Mouse (Mus musculus) MEL (cell line): ENCODE measurements around the gene Enox1.

ENCODE experiments used
- CTCF ChIP-seq, 3 experiments: IDR thresholded peaks in 2 of 3; conservative IDR thresholded peaks in 1 of 3; 2 replicates each; pipeline ENCODE4 v1.5.1; 2011 to 2012; ENCODE audit warnings: low read length in 3 of 3, low read depth in 2 of 3, mild to moderate bottlenecking in 2 of 3, improper control_type of control experiment in 1 of 3, inconsistent platforms in 1 of 3, mixed read lengths in 1 of 3, moderate library complexity in 1 of 3; ENCODE audit not compliant: control insufficient read depth in 1 of 3, insufficient read depth in 1 of 3, poor library complexity in 1 of 3, severe bottlenecking in 1 of 3
- POLR2A ChIP-seq, 2 experiments: IDR thresholded peaks; 2 replicates each; pipeline ENCODE4 v1.6.1; 2011 to 2012; ENCODE audit warnings: low read length in 2 of 2, mild to moderate bottlenecking in 2 of 2, control low read depth in 1 of 2, improper control_type of control experiment in 1 of 2, low read depth in 1 of 2, moderate library complexity in 1 of 2; ENCODE audit not compliant: control insufficient read depth in 1 of 2, insufficient read depth in 1 of 2, poor library complexity in 1 of 2

DNA sequence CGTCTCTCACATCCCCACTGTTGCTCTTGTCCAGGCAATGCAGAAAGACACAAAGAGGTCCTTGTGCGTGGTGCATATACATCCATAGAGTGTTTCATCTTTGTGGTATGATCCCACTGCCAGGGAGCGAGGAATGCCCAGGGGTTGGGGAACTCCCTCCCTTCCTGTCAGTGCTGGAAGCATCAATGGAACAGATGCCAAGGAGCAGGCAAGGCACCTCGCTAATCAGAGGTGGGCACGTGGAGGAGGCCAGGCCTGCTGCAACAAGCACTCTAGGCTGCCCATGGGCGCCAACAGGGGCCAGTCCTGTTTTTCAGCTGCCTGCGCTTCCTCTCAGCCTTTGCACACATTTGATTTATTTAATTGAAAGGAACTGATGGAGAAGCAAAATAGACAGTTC lies 56.6 kb downstream of the Enox1 start:
- TF ChIP-seq POLR2A (IDR thresholded peaks at IDR 0.05; ENCODE audit: control insufficient read depth in 1 of 2, insufficient read depth in 1 of 2, low read depth in 1 of 2, low read length in 2 of 2, poor library complexity in 1 of 2), result no peak
- TF ChIP-seq CTCF (IDR thresholded peaks at IDR 0.05 in 2 of 3, conservative IDR thresholded peaks at IDR 0.05 in 1 of 3; ENCODE audit: control insufficient read depth in 1 of 3, insufficient read depth in 1 of 3, low read depth in 2 of 3, low read length in 3 of 3, poor library complexity in 1 of 3, severe bottlenecking in 1 of 3), result no peak
